Mouse (Mus musculus) hindbrain, embryonic 13.5 days (tissue): ENCODE measurements at regions not wholly inside any gene's neighbourhood (a gene's known extent, or its start where the extent isn't known, plus 50 kb on each side); places are given as distances from the start of the nearest gene placed in this dataset.
A peak's percentile ranks its signal among the peaks of the same experiment; 100 is the strongest.
"Not testable (repeated sequence)": the region's sequence is repeated elsewhere in the genome, so short reads cannot be mapped to it uniquely, and the experiment has no call there.

Source experiments
- ATAC-seq: fragments of 200-750 bp; cut with Nextera tagmentation; 2 replicates; pipeline ENCODE4 v1.8.0; 2017; ENCODE audit warnings: moderate TSS enrichment; ENCODE audit not compliant: low FRiP score
- H3K27ac ChIP-seq: fragments of 300-500 bp; sonication (generic); 2 replicates; pipeline ENCODE4 v1.5.1; 2015; ENCODE audit warnings: inconsistent platforms, mild to moderate bottlenecking, moderate library complexity
- H3K27me3 ChIP-seq: fragments of 300-500 bp; sonication (generic); 2 replicates; pipeline ENCODE4 v1.6.1; 2015; ENCODE audit warnings: mild to moderate bottlenecking, inconsistent platforms
- H3K36me3 ChIP-seq: fragments of 300-500 bp; sonication (generic); 2 replicates; pipeline ENCODE4 v1.6.1; 2015; ENCODE audit warnings: mild to moderate bottlenecking, inconsistent platforms
- H3K4me1 ChIP-seq: fragments of 300-500 bp; sonication (generic); replicated peaks from 2 replicates; pipeline ENCODE4 v1.6.1; 2015; ENCODE audit warnings: inconsistent platforms
- H3K4me2 ChIP-seq: fragments of 300-500 bp; sonication (generic); 2 replicates; pipeline ENCODE4 v1.6.1; 2015; ENCODE audit warnings: inconsistent platforms, mild to moderate bottlenecking, moderate library complexity
- H3K4me3 ChIP-seq: fragments of 300-500 bp; sonication (generic); 2 replicates; pipeline ENCODE4 v1.5.1; 2015; ENCODE audit warnings: mild to moderate bottlenecking, inconsistent platforms
- H3K9ac ChIP-seq: fragments of 300-500 bp; sonication (generic); 2 replicates; pipeline ENCODE4 v1.6.1; 2015; ENCODE audit warnings: mild to moderate bottlenecking, inconsistent platforms
- H3K9me3 ChIP-seq: fragments of 300-500 bp; sonication (generic); 2 replicates; pipeline ENCODE4 v1.6.1; 2016; ENCODE audit warnings: inconsistent platforms
- WGBS: fragments of 180-500 bp; shearing (Covaris S2); methylation state at CpG from one replicate; pipeline ENCODE4 v1.1.7; 2015; 5-methylcytosine and 5-hydroxymethylcytosine counted together

- not testable (repeated sequence) for H3K4me3 ChIP-seq, H3K36me3 ChIP-seq, H3K9me3 ChIP-seq, H3K27me3 ChIP-seq, ATAC-seq, H3K9ac ChIP-seq, H3K4me2 ChIP-seq, H3K27ac ChIP-seq
- 89% methylated on average over 11 of the region's 11 CpGs for WGBS
- peaks cover 13% of the 10 kb centered on the region for H3K4me1 ChIP-seq
These were observed 87.4 kb upstream of the Olfr1402 start for GRCm38 (mm10) chr3:97509134-97509661.

- H3K9me3 ChIP-seq = no peaks in the 10 kb centered on the region
- no peaks in the 10 kb centered on the region for H3K36me3 ChIP-seq
- H3K27me3 ChIP-seq = no peaks in the 10 kb centered on the region
- 0 out of 2 replicates have a peak overlapping the region, but pooled peaks have one; percentile 8 for H3K27ac ChIP-seq
- no peak overlapping the region for H3K9ac ChIP-seq
- 20% methylated on average over 8 of the region's 8 CpGs for WGBS
- H3K4me2 ChIP-seq = no peak overlapping the region; the same call in 1 of the 2 replicates
- no peak overlapping the region for H3K4me3 ChIP-seq
- peaks cover 13% of the 10 kb centered on the region for H3K4me1 ChIP-seq
- 0 out of 2 replicates have a peak, but pooled peaks have one; percentile 24 for ATAC-seq
These were observed 85.4 kb upstream of the Olfr1402 start for GRCm38 (mm10) chr3:97507209-97507608.

- WGBS = 73% methylated on average over 4 of the region's 4 CpGs
These were observed 70.1 kb upstream of the Olfr1402 start for GRCm38 (mm10) chr3:97491904-97492303.

GRCm38 (mm10) chr3:97491208-97491607 is 69.4 kb upstream of the Olfr1402 start:
- Histone ChIP-seq H3K27ac (no peak overlapping the region), H3K4me2 (no peak overlapping the region), H3K9me3 (no peaks in the 10 kb centered on the region), H3K4me3 (no peak overlapping the region), H3K27me3 (no peaks in the 10 kb centered on the region), H3K9ac (no peak overlapping the region), H3K36me3 (no peaks in the 10 kb centered on the region), H3K4me1 (no peaks in the 10 kb centered on the region)
- WGBS = 74% methylated on average over 7 of the region's 7 CpGs
- no peak for ATAC-seq

More at GRCm38 (mm10) chr3:97491904-97492303, 70.1 kb upstream of the Olfr1402 start:
- no peaks in the 10 kb centered on the region for H3K27me3 ChIP-seq
- H3K27ac ChIP-seq = no peak overlapping the region
- no peaks in the 10 kb centered on the region for H3K4me1 ChIP-seq
- H3K9ac ChIP-seq = no peak overlapping the region
- H3K36me3 ChIP-seq = no peaks in the 10 kb centered on the region
- ATAC-seq = no peak
- no peak overlapping the region for H3K4me3 ChIP-seq
- no peak overlapping the region for H3K4me2 ChIP-seq
- no peaks in the 10 kb centered on the region for H3K9me3 ChIP-seq

- Histone ChIP-seq H3K9ac (no peak overlapping the region), H3K4me2 (no peak overlapping the region), H3K36me3 (no peaks in the 10 kb centered on the region), H3K4me1 (no peaks in the 10 kb centered on the region), H3K4me3 (no peak overlapping the region), H3K27ac (no peak overlapping the region), H3K27me3 (no peaks in the 10 kb centered on the region), H3K9me3 (no peaks in the 10 kb centered on the region)
- WGBS = 92% methylated on average over 9 of the region's 9 CpGs
- ATAC-seq = no peak
These were observed 67.5 kb upstream of the Olfr1402 start for GRCm38 (mm10) chr3:97489336-97489735.
